Mouse (Mus musculus) midbrain, embryonic 12.5 days (tissue): ENCODE results near the gene 4930558C23Rik. TPM values are rescaled to one million over a fixed set of nuclear protein-coding genes. Genes with fewer than 3 reads are reported as not detected.
"Not testable (repeated sequence)": the region's sequence is repeated elsewhere in the genome, so short reads cannot be mapped to it uniquely, and the experiment has no call there.

Experiments used
- ATAC-seq: fragments of 200-750 bp; cut with Nextera tagmentation; 2 replicates; pipeline ENCODE4 v1.8.0; 2017; ENCODE audit warnings: low read depth, moderate TSS enrichment, moderate library complexity; ENCODE audit not compliant: low FRiP score
- H3K27ac ChIP-seq: fragments of 300-500 bp; sonication (generic); replicated peaks from 2 replicates; pipeline ENCODE4 v1.5.1; 2016; ENCODE audit warnings: mild to moderate bottlenecking
- H3K27me3 ChIP-seq: fragments of 300-500 bp; sonication (generic); 2 replicates; pipeline ENCODE4 v1.6.1; 2016; ENCODE audit warnings: mild to moderate bottlenecking
- H3K36me3 ChIP-seq: fragments of 300-500 bp; sonication (generic); 2 replicates; pipeline ENCODE4 v1.6.1; 2016
- H3K4me1 ChIP-seq: fragments of 300-500 bp; sonication (generic); 2 replicates; pipeline ENCODE4 v1.6.1; 2016
- H3K4me2 ChIP-seq: fragments of 300-500 bp; sonication (generic); replicated peaks from 2 replicates; pipeline ENCODE4 v1.6.1; 2016; ENCODE audit warnings: mild to moderate bottlenecking, moderate library complexity
- H3K4me3 ChIP-seq: fragments of 300-500 bp; sonication (generic); 2 replicates; pipeline ENCODE4 v1.5.1; 2016; ENCODE audit warnings: mild to moderate bottlenecking
- H3K9ac ChIP-seq: fragments of 300-500 bp; sonication (generic); replicated peaks from 2 replicates; pipeline ENCODE4 v1.6.1; 2016; ENCODE audit warnings: mild to moderate bottlenecking, moderate library complexity
- H3K9me3 ChIP-seq: fragments of 300-500 bp; sonication (generic); 2 replicates; pipeline ENCODE4 v1.6.1; 2016; ENCODE audit warnings: mild to moderate bottlenecking
- WGBS: fragments of 180-500 bp; shearing (Covaris S2); methylation state at CpG from one replicate; pipeline ENCODE4 v1.1.7; 2016; 5-methylcytosine and 5-hydroxymethylcytosine counted together
- polyA plus RNA-seq: library from polyadenylated mRNA; unstranded; fragments of >200 nt; fragmentation: Nextera tagmentation; extraction: Ambion mirVana; gene quantifications from 2 replicates; pipeline ENCODE4 v1.2.1, GENCODE M21; 2016

4930558C23Rik gene
- polyA plus RNA-seq, 1 experiment from 2014 or later, result not detected

- not testable (repeated sequence) for H3K27me3 ChIP-seq, H3K4me1 ChIP-seq, H3K9me3 ChIP-seq, H3K4me3 ChIP-seq, H3K27ac ChIP-seq, H3K36me3 ChIP-seq, H3K9ac ChIP-seq, ATAC-seq, H3K4me2 ChIP-seq
- WGBS, result 83% methylated on average over 4 of the region's 11 CpGs
Observed at GRCm38 (mm10) chr3:95428423-95428822, 25.8 kb upstream of the 4930558C23Rik start.

DNA sequence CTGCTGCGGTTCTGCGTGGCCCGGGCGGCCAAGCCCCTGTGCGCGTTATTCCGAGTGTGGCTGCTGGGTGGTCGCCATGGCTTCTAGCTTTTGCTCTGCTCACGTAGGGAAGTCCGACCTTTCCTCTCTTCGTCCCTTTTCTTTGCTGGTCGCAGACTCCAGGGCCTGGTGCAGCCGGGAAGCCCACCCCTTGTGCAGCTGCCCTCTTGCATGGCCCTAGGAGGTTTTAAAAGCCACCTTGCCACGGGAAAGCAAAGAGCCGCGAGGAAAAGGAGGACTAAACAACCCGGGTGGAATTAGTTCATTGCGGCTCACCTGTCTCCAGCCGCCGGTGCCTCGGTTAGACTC is 25.2 kb upstream of the 4930558C23Rik start:
- 30% methylated on average over 16 of the region's 21 CpGs for WGBS
- not testable (repeated sequence) for ATAC-seq, H3K9me3 ChIP-seq, H3K9ac ChIP-seq, H3K27ac ChIP-seq, H3K4me1 ChIP-seq, H3K27me3 ChIP-seq, H3K36me3 ChIP-seq
- Histone ChIP-seq H3K4me3 (peak overlapping the region; percentile 33), H3K4me2 (peak overlapping the region; percentile 48)

DNA sequence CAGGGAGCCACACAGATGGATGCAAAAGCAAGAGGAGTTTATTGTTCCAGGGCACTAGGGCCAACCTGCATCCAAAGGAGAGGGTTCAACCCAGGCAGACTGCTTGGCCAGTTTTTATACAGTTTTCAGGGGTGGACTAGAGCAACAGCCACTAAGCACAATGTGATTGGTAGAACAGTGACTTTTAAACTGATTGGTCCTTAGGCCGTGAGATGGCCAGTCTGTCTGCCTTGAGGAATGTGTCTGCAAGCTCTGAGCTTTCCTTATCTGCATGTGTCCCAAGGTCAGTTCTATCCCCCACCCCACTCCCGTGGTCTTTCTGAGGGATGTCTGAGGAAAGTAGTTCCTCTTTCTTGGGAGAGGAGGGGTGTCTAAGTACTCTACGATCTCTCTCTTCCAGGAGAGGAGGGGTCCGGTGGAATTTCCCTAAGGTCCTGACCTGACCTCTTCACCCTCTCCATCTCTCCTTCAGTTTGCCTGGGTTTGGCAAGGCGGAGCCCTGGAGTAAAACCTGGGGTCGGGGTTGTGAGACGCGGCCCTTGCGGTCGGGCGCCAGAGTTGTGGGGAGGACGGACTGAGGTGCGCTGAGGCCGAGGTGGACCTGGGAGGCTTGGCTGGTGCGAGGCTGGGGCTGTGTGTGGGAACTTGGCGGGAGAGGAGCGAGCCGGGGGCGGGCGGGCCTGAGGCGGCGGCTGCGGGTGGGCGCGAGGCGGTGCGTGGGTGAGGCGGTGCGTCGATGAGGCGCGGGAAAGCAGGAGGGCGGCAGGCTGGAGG is 24.7 kb upstream of the 4930558C23Rik start:
- H3K9me3 ChIP-seq, H3K4me1 ChIP-seq, H3K27me3 ChIP-seq, H3K9ac ChIP-seq, H3K36me3 ChIP-seq, H3K27ac ChIP-seq: not testable (repeated sequence)
- Histone ChIP-seq H3K4me3 (peak overlapping the region; percentile 33), H3K4me2 (peak overlapping the region; percentile 48)
- peak; percentile 69 for ATAC-seq
- 62% methylated on average over 8 of the region's 33 CpGs for WGBS

DNA sequence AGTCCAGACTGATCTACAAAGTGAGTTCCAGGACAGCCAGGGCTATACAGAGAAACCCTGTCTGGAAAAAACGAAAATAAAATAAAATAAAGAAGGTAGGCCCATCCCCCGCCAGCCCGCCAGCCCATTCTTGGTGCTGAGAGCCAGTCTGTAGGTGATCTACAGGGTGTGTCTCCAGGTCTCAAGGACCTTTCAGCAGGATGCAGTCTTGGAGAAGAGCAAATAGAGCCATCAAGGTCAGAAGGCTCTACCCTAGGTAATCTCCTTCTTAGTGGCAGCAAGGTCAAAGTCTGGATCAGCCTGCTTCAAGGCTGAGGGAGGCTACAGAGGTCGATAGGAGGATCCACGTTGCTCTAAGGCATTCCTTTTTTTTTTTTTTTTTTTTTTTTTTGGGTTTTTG is 23.8 kb upstream of the 4930558C23Rik start:
- H3K27me3 ChIP-seq, H3K4me3 ChIP-seq, H3K9ac ChIP-seq, H3K4me1 ChIP-seq, H3K9me3 ChIP-seq, H3K27ac ChIP-seq, ATAC-seq, H3K4me2 ChIP-seq, H3K36me3 ChIP-seq: not testable (repeated sequence)
- WGBS, result 94% methylated on average over 5 of the region's 5 CpGs

- H3K9ac ChIP-seq, result no peak overlapping the region
- 97% methylated on average over 6 of the region's 6 CpGs for WGBS
- H3K36me3 ChIP-seq, result no peaks in the 10 kb centered on the region
- H3K9me3 ChIP-seq, result peaks cover 15% of the 10 kb centered on the region; the same call in 1 of the 2 replicates
- H3K4me2 ChIP-seq, result no peak overlapping the region
- H3K4me3 ChIP-seq, result no peak overlapping the region
- ATAC-seq, result no peak
- no peak overlapping the region for H3K27ac ChIP-seq
- no peaks in the 10 kb centered on the region for H3K27me3 ChIP-seq
- H3K4me1 ChIP-seq, result no peaks in the 10 kb centered on the region
Observed at GRCm38 (mm10) chr3:95417866-95418265, 15.2 kb upstream of the 4930558C23Rik start.

- 85% methylated on average over 1 of the region's 1 CpGs for WGBS
- Histone ChIP-seq H3K27me3 (no peaks in the 10 kb centered on the region), H3K36me3 (no peaks in the 10 kb centered on the region), H3K4me2 (no peak overlapping the region), H3K27ac (no peak overlapping the region), H3K4me3 (no peak overlapping the region), H3K9ac (no peak overlapping the region), H3K4me1 (no peaks in the 10 kb centered on the region), H3K9me3 (0 out of 2 replicates have a peak, but pooled peaks cover 2% of the 10 kb centered on the region)
- ATAC-seq, result no peak
Observed at GRCm38 (mm10) chr3:95412268-95412667, 9.6 kb upstream of the 4930558C23Rik start.

DNA sequence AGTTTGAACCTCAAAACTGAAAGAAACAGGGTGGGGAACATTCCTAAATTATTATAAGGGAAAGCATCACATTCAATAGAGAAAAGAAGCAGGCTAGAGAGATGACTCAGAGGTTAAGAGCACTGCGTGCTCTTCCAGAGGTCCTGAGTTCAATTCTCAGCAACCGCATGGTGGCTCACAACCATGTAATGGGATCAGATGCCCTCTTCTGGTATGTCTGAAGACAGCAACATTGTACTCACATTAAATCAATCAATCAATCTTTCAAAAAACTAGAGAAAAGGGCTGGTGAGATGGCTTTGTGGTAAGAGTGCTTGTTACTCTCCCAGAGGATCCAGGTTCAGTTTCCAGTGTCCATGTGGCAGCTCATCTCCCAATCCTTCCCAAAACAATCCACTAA is 6.2 kb upstream of the 4930558C23Rik start:
- Histone ChIP-seq H3K9me3 (no peaks in the 10 kb centered on the region), H3K4me2 (no peak overlapping the region), H3K4me3 (no peak overlapping the region), H3K27me3 (no peaks in the 10 kb centered on the region), H3K36me3 (no peaks in the 10 kb centered on the region), H3K4me1 (no peaks in the 10 kb centered on the region), H3K27ac (no peak overlapping the region), H3K9ac (no peak overlapping the region)
- ATAC-seq, result no peak
- WGBS, result 88% methylated on average over 2 of the region's 2 CpGs

- Histone ChIP-seq H3K27me3 (no peaks in the 10 kb centered on the region), H3K27ac (no peak overlapping the region), H3K4me2 (no peak overlapping the region), H3K9ac (no peak overlapping the region), H3K36me3 (no peaks in the 10 kb centered on the region), H3K4me1 (no peaks in the 10 kb centered on the region), H3K9me3 (no peaks in the 10 kb centered on the region), H3K4me3 (no peak overlapping the region)
- no peak for ATAC-seq
- 83% methylated on average over 1 of the region's 1 CpGs for WGBS
Observed at GRCm38 (mm10) chr3:95407728-95408127, 5.1 kb upstream of the 4930558C23Rik start.

DNA sequence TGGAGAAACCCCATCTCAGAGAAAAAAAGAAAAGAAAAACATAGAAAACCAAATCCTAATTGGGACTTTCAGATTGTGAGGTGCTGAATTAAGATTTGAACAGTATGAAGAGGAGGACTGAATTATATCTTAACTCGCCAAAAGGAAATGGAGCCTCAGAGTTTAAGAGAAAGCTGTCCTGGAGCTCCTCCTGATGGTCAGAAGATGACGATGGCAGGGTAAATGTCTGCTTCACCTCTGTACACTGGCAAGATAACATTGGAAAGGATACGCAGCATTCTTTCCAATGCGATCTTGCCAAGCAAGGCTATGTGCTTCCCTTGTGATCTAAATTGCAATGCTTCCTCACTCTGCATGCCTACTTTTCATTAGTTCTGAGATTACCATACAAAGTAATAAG is 8.3 kb downstream of the 4930558C23Rik start:
- H3K4me2 ChIP-seq, result no peak overlapping the region
- H3K27ac ChIP-seq, result no peak overlapping the region
- H3K36me3 ChIP-seq, result no peaks in the 10 kb centered on the region
- ATAC-seq, result no peak
- H3K4me1 ChIP-seq, result no peaks in the 10 kb centered on the region
- no peaks in the 10 kb centered on the region for H3K27me3 ChIP-seq
- H3K9ac ChIP-seq, result no peak overlapping the region
- 92% methylated on average over 4 of the region's 4 CpGs for WGBS
- H3K4me3 ChIP-seq, result no peak overlapping the region
- 0 out of 2 replicates have a peak, but pooled peaks cover 4% of the 10 kb centered on the region for H3K9me3 ChIP-seq

DNA sequence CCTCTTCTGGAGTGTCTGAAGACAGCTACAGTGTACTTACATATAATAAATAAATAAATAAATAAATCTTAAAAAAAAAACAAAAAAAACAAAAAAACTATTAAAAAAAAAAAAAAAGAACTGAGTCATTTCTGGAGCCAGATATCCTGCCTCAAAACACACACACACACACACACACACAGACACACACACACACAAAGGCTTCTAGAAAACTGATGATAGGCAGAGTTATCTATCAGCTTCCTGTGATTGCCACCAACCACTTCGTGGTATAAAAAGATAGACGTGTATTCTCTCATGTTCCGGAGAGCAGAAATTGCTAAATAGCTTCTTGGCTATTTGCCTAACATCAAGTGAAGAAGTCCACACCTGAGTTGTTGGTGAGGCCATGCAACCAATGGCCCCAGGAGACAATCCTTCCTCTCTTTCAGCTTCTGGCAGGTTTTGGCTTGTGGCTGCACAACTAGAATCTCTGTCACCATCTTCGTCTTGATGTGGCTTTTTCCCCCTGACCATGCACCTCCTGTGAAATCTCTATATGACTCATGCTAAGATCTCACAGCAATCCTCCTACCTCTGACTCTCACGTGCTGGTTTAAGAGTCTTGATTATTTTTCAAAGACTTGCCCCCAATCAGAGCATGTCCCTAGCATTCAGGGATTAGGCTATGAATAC is 17.1 kb downstream of the 4930558C23Rik start:
- 82% methylated on average over 5 of the region's 5 CpGs for WGBS
- no peak overlapping the region for H3K4me3 ChIP-seq
- H3K4me2 ChIP-seq, result no peak overlapping the region
- no peak overlapping the region for H3K27ac ChIP-seq
- H3K9ac ChIP-seq, result no peak overlapping the region
- no peaks in the 10 kb centered on the region for H3K4me1 ChIP-seq
- no peak for ATAC-seq
- no peaks in the 10 kb centered on the region for H3K9me3 ChIP-seq
- no peaks in the 10 kb centered on the region for H3K27me3 ChIP-seq
- no peaks in the 10 kb centered on the region for H3K36me3 ChIP-seq

DNA sequence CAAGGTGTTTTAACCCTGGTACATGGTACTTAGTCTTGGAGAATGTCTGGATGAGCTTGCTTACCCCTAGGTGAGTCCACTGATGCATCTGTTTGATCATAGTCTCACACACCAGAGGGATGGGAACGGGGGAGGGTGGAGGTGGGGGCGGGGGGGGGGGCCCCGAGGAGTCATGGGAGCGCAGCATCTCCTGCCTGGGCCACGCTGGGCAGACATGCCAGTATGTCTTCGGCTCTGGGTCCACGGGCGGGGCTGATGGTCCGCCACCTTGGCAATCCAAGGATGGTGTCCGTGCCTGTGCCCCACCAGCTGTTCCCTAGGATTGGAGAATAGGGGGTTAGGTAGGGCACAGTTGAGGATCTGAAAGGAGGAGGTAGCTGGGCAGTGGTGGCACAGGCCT is 29.4 kb downstream of the 4930558C23Rik start:
- Histone ChIP-seq H3K4me2 (no peak overlapping the region), H3K9ac (no peak overlapping the region), H3K27ac (no peak overlapping the region), H3K9me3 (peaks cover 11% of the 10 kb centered on the region; the same call in 1 of the 2 replicates), H3K4me3 (no peak overlapping the region), H3K4me1 (no peaks in the 10 kb centered on the region), H3K27me3 (no peaks in the 10 kb centered on the region), H3K36me3 (no peaks in the 10 kb centered on the region)
- WGBS, result 95% methylated on average over 9 of the region's 10 CpGs
- no peak for ATAC-seq

DNA sequence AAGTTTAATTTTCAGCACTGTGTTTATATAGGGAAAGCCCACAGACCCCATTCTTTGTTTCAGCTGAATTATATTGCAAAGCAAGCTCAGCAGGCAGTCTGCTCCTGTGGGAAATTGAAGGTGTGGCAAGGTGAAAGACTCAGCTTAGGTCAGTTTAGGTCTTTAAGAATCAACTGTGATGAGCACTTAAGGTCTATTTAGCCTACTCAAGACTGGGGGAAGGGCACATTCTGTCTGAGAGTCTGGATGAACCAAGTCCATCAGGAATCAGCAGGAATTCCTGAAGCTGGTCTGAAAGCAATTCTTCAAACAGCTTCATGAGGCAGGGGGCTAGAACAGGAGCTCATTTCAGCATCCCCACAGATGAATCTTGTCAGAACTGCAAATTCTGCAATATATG is 32.5 kb downstream of the 4930558C23Rik start:
- H3K4me2 ChIP-seq, result no peak overlapping the region
- no peaks in the 10 kb centered on the region for H3K36me3 ChIP-seq
- H3K9ac ChIP-seq, result no peak overlapping the region
- H3K27ac ChIP-seq, result no peak overlapping the region
- H3K4me1 ChIP-seq, result no peaks in the 10 kb centered on the region
- H3K4me3 ChIP-seq, result no peak overlapping the region
- no peak for ATAC-seq
- no peaks in the 10 kb centered on the region for H3K9me3 ChIP-seq
- H3K27me3 ChIP-seq, result no peaks in the 10 kb centered on the region
